Mouse (Mus musculus): ENCODE measurements at regions not wholly inside any gene's neighbourhood (a gene's known extent, or its start where the extent isn't known, plus 50 kb on each side); places are given as distances from the start of the nearest gene placed in this dataset.

GRCm38 (mm10) chr17:45266776-45267175 is 166.8 kb downstream of the Cdc5l start:
- Histone ChIP-seq H3K9ac (ENCODE audit: insufficient read depth, low read depth) (no peak overlapping the region), H3K79me2 (replicated peaks; ENCODE audit: control insufficient read depth, extremely low read depth, insufficient read depth, poor library complexity, severe bottlenecking) (no peaks in the 10 kb centered on the region), H3K4me2 (ENCODE audit: insufficient read depth, low read depth, poor library complexity, severe bottlenecking) (no peak overlapping the region), H3K4me1 (ENCODE audit: control insufficient read depth in 1 of 2, insufficient read depth in 2 of 2) (no peaks in the 10 kb centered on the region), H3K27ac (ENCODE audit: insufficient read depth, low read depth) (no peak overlapping the region), H3K9me3 (replicated peaks; ENCODE audit: low read length) (peaks cover 4% of the 10 kb centered on the region), H3K27me3 (replicated peaks) (peaks cover 2% of the 10 kb centered on the region), H3K36me3 (replicated peaks in 1 of 2; ENCODE audit: control insufficient read depth in 1 of 2, insufficient read depth in 1 of 2, low read length in 1 of 2) (no peaks in the 10 kb centered on the region), H3K4me3 (replicated peaks in 1 of 3; ENCODE audit: low read depth in 2 of 3, low read length in 2 of 3, poor library complexity in 1 of 3) (no peak overlapping the region)
- no peak for TF ChIP-seq ZKSCAN1 (IDR thresholded peaks at IDR 0.05; ENCODE audit: borderline replicate concordance, low read depth, low read length)
- no peak for TF ChIP-seq POLR2AphosphoS2 (IDR thresholded peaks at IDR 0.05; ENCODE audit: low read depth, low read length)
- TF ChIP-seq POLR2A (IDR thresholded peaks at IDR 0.05; ENCODE audit: low read depth, low read length), result no peak
- TF ChIP-seq ZNF384 (IDR thresholded peaks at IDR 0.05; ENCODE audit: low read depth, low read length), result no peak
- no peak for TF ChIP-seq HCFC1 (IDR thresholded peaks at IDR 0.05; ENCODE audit: low read depth, low read length)
- TF ChIP-seq ZMIZ1 (IDR thresholded peaks at IDR 0.05; ENCODE audit: low read depth, low read length), result no peak
- no peak for TF ChIP-seq IRF4 (IDR thresholded peaks at IDR 0.05; ENCODE audit: low read depth, low read length)
- TF ChIP-seq ZC3H11A (IDR thresholded peaks at IDR 0.05; ENCODE audit: low read depth, low read length), result no peak
- no peak for TF ChIP-seq GABPA (IDR thresholded peaks at IDR 0.05; ENCODE audit: insufficient replicate concordance, low read depth, low read length)
- no peak for TF ChIP-seq MXI1 (IDR thresholded peaks at IDR 0.05; ENCODE audit: low read depth, low read length)
- TF ChIP-seq JUND (conservative IDR thresholded peaks at IDR 0.05; ENCODE audit: low read depth, low read length), result no peak
- no peak for TF ChIP-seq RCOR1 (conservative IDR thresholded peaks at IDR 0.05; ENCODE audit: low read depth, low read length)
- no peak for TF ChIP-seq KAT2A (IDR thresholded peaks at IDR 0.05; ENCODE audit: insufficient replicate concordance, low read length)
- no peak for TF ChIP-seq TBP (conservative IDR thresholded peaks at IDR 0.05; ENCODE audit: low read depth, low read length)
- TF ChIP-seq CHD2 (IDR thresholded peaks at IDR 0.05; ENCODE audit: low read length), result no peak
- no peak for TF ChIP-seq USF2 (conservative IDR thresholded peaks at IDR 0.05; ENCODE audit: low read depth, low read length)
- no peak for TF ChIP-seq CTCF (conservative IDR thresholded peaks at IDR 0.05 in 1 of 2, IDR thresholded peaks at IDR 0.05 in 1 of 2; ENCODE audit: low read depth in 2 of 2, low read length in 2 of 2)
- TF ChIP-seq CHD1 (IDR thresholded peaks at IDR 0.05; ENCODE audit: low read depth, low read length), result no peak
- no peak for TF ChIP-seq UBTF (IDR thresholded peaks at IDR 0.05; ENCODE audit: low read depth, low read length)
- in situ Hi-C loops (cut with MboI; ENCODE audit: low pct_ligation_motif_present, low pct_unique_long_range_greater_than_20kb, low sequenced_read_pairs) (loop anchor here (25.0 kb wide), 2 partner anchors 804 to 1004 kb away; no protein-coding TSS in a partner anchor), dilution Hi-C loops (cut with MboI; ENCODE audit: extremely low pct_ligation_motif_present, extremely low pct_unique_long_range_greater_than_20kb, low sequenced_read_pairs) (no loop called here)
- DNase-seq (ENCODE audit: extremely low read depth), result no peak

DNA sequence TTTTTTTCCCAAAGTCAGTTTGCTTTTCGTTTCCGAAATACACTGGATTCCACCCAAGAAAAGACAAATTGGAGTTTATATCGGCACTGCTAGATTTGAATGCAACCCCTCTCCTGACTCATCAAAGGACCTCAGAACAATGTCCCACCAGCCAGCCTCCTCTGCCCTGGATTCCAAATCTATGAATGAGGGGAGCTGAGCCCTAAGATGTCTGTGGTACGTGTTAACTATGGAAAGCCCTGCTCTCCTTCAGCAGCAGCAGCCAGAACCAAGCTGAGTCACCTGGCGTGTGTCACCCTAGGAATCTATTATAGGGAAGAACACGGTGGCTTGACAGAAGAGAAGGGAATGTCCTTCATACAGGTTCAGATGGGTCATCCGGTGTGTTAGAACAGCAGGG is 167.9 kb downstream of the Cdc5l start:
- dilution Hi-C loops (cut with MboI; ENCODE audit: extremely low pct_ligation_motif_present, extremely low pct_unique_long_range_greater_than_20kb, low sequenced_read_pairs), result no loop called here
- no peak overlapping the region for H3K4me3 ChIP-seq (replicated peaks in 1 of 3; ENCODE audit: low read depth in 2 of 3, low read length in 2 of 3, poor library complexity in 1 of 3)

More for the DNA sequence above, 167.9 kb downstream of the Cdc5l start:
- Histone ChIP-seq H3K4me2 (ENCODE audit: insufficient read depth, low read depth, poor library complexity, severe bottlenecking) (no peak overlapping the region), H3K9me3 (replicated peaks; ENCODE audit: low read length) (no peaks in the 10 kb centered on the region), H3K79me2 (replicated peaks; ENCODE audit: control insufficient read depth, extremely low read depth, insufficient read depth, poor library complexity, severe bottlenecking) (no peaks in the 10 kb centered on the region), H3K36me3 (replicated peaks in 1 of 2; ENCODE audit: control insufficient read depth in 1 of 2, insufficient read depth in 1 of 2, low read length in 1 of 2) (no peaks in the 10 kb centered on the region), H3K27ac (ENCODE audit: insufficient read depth, low read depth) (no peak overlapping the region), H3K9ac (ENCODE audit: insufficient read depth, low read depth) (no peak overlapping the region), H3K4me1 (ENCODE audit: control insufficient read depth in 1 of 2, insufficient read depth in 2 of 2) (no peaks in the 10 kb centered on the region), H3K27me3 (replicated peaks) (peaks cover 2% of the 10 kb centered on the region)
- in situ Hi-C loops (cut with MboI; ENCODE audit: low pct_ligation_motif_present, low pct_unique_long_range_greater_than_20kb, low sequenced_read_pairs), result loop anchor here (25.0 kb wide), 2 partner anchors 803 to 1003 kb away; no protein-coding TSS in a partner anchor
- no peak for DNase-seq (ENCODE audit: extremely low read depth)
- no peak for TF ChIP-seq MXI1 (IDR thresholded peaks at IDR 0.05; ENCODE audit: low read depth, low read length)
- TF ChIP-seq POLR2AphosphoS2 (IDR thresholded peaks at IDR 0.05; ENCODE audit: low read depth, low read length), result no peak
- no peak for TF ChIP-seq BHLHE40 (IDR thresholded peaks at IDR 0.05; ENCODE audit: low read depth, low read length)
- no peak for TF ChIP-seq EP300 (IDR thresholded peaks at IDR 0.05; ENCODE audit: low read length)
- TF ChIP-seq ELF1 (IDR thresholded peaks at IDR 0.05; ENCODE audit: low read depth, low read length), result no peak
- TF ChIP-seq USF1 (IDR thresholded peaks at IDR 0.05; ENCODE audit: low read depth, low read length), result no peak
- no peak for TF ChIP-seq POLR2A (IDR thresholded peaks at IDR 0.05; ENCODE audit: low read depth, low read length)
- TF ChIP-seq ZC3H11A (IDR thresholded peaks at IDR 0.05; ENCODE audit: low read depth, low read length), result no peak
- TF ChIP-seq MEF2A (IDR thresholded peaks at IDR 0.05; ENCODE audit: borderline replicate concordance, low read depth, low read length), result no peak
- no peak for TF ChIP-seq MAFK (IDR thresholded peaks at IDR 0.05; ENCODE audit: insufficient replicate concordance, low read length)
- TF ChIP-seq E2F4 (IDR thresholded peaks at IDR 0.05; ENCODE audit: insufficient replicate concordance, low read depth, low read length), result no peak
- no peak for TF ChIP-seq MAZ (IDR thresholded peaks at IDR 0.05; ENCODE audit: low read depth, low read length)
- TF ChIP-seq USF2 (conservative IDR thresholded peaks at IDR 0.05; ENCODE audit: low read depth, low read length), result no peak
- TF ChIP-seq CHD2 (IDR thresholded peaks at IDR 0.05; ENCODE audit: low read length), result no peak
- no peak for TF ChIP-seq RCOR1 (conservative IDR thresholded peaks at IDR 0.05; ENCODE audit: low read depth, low read length)
- no peak for TF ChIP-seq NRF1 (IDR thresholded peaks at IDR 0.05; ENCODE audit: low read depth, low read length)
- TF ChIP-seq MYC (IDR thresholded peaks at IDR 0.05; ENCODE audit: low read depth, low read length), result no peak
